Mouse (Mus musculus): ENCODE results near the gene Blzf1. TPM values are rescaled to one million over a fixed set of nuclear protein-coding genes. Genes with fewer than 3 reads are reported as not detected.

The Blzf1 gene
- 10 to 100 TPM; 24.5 to 31.2 TPM for total RNA-seq (2021)
- long read RNA-seq, experiment 1, transcript Blzf1-203 (7 exons, 2,430 nt), result major isoform, 12 of 17 reads
- long read RNA-seq, experiment 1, partial matches to known transcripts, result 1 of 17 reads
- long read RNA-seq, experiment 1, other reads (novel, unspliced or antisense), result 4 of 17 reads
- long read RNA-seq, experiment 2, transcript Blzf1-203 (7 exons, 2,430 nt), result major isoform, 17 of 24 reads
- long read RNA-seq, experiment 2, partial matches to known transcripts, result 4 of 24 reads
- long read RNA-seq, experiment 2, other reads (novel, unspliced or antisense), result 2 of 24 reads

DNA sequence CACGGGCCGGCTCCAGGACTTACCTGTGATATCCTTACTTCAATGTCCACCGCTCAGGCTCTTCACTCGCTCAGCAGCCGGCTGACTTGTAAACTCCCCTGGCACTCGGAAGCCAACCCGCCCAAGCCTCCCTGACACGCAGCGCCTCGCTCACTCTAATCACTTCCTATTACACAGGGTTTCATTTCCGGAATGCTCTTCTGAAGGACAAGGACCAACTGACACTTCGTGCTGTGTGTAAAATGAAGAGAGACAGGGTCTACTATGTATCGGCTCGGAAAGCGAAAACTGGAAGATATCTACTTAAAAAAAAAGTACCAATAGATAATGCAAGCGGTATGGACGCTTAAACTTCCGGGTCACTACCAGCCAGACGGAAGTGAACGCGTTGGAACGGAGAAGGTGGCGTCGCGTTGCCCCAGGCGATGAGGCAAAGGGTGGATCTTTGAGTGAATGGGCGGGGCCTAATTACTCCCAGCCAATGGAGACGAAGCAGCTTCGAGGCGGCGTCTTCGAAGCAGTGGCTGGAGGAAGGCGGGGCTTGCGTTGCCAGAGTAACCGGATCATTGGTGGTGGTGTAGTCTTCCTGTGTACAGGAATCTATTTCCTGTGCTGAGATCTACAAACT, at the start of gene Blzf1:
Gene Blzf1, minus strand, starts transcription at position 366 of the 628 bp plus-strand sequence.
- peak; percentile 89 to 98 for DNase-seq (ENCODE audit: low spot score in 2 of 2)

DNA sequence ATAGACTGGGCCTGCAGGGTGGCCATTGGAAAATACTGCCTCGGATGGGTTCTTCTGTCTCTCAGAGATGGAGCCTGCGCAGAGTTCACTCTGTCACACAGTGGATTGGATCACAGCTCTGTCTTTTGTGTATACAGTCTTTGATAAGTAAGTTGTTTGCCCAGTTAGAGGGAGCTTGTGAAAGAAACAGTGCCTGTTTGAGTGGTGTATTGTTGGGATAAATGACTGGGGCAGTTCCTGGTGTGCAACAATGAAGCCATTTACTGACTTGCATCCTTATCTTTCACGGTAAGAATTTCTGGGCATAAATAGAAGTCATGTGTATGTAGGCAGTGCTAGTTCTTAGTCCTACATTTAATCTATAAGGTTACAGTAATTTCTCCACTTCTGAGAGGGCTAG, 46.2 kb upstream of the Blzf1 start:
- no peak for DNase-seq (ENCODE audit: low spot score in 2 of 2)

DNA sequence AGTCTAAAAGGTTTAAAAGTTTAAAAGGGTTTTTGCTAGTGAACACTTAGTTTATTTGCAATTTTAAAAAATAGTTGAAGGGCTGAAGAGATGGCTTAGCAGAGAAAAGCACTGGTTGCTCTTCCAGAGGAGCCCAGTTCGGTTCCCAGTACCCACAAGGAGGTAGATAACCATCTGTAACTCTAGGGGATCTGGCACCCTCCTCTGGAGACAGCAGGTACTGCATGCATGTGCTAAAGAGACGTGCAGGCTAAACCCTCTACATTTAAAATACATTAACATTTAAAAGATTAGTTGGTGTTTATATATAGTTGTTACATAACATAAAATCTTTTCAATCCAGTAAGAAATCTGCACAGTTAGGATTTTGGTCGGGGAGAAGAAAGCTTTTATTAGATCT, 34.9 kb upstream of the Blzf1 start:
- no peak for DNase-seq (ENCODE audit: low spot score in 2 of 2)

DNA sequence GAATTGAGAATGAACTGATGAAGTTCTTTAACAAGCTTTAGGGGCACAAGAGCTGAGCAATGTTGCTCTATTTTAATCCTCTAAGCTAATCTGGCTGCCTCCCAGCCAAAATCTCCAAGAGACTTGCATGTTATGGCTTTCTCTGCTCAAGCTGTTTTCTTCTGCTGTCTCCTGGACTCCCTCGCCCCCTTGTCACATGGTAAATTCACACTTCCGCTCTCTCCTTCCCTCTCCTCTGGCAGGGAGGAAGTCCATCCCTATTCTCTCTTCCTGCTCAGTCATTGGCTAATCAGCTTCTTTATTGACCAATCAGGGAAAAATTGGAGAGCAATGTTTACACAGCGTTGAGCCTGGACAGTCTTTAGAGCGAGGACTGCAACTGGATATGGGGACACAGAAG, 28.6 kb upstream of the Blzf1 start:
- DNase-seq (ENCODE audit: low spot score in 2 of 2), result no peak

DNA sequence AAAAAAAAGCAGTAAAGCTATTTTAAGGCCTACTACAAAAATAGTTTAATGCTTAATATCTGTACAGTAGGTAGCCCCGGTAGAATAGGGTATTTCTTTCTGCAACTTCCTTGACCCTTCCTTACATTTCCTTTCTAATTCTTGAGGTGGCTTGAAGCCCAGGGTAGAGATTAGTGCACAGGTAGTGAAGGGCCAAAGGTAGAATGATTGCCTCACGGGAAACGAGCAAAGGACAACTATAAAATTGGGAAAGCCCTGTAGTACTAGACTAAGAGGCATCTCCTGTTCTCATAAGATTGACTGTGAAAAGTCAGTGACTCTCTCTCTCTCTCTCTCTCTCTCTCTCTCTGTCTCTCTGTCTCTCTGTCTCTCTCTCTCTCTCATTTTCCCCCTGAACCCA, 28.1 kb upstream of the Blzf1 start:
- no peak for DNase-seq (ENCODE audit: low spot score in 2 of 2)

DNA sequence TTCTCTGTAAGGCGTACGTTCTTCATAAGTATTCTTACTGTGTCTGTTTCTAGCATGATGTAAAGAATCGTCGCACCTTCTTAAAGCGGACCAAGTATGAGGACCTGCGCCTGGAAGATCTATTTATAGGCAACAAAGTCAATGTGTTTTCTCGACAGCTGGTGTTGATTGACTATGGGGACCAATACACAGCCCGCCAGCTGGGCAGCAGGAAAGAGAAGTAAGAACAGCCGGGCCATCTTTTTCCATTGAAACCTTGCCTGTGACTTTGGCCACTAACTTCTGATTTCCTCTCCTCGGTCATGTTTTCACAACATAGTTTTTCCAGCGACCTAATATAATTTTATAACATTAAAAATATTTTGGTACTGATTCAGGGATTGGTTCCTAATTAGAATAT, 25.3 kb upstream of the Blzf1 start:
- DNase-seq (ENCODE audit: low spot score in 2 of 2), result no peak

DNA sequence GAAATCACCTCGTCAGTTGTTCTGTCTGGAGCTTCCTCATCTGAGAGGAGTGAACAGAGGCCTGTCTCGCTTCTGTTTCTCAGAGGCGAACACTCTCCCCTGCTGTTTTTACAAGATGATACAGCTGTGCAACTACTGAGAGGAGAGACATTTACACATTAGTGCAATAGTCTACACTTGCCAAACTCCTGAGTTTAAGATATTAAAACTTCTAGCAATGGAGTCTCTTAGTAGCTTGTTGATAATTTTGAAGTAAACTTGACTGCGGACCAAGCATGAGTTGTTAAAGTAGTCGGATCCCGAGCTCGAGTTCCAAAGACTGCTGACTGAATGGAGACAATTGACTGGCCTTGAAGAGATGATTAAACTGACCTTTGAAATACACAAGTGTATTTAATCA, 20.5 kb upstream of the Blzf1 start:
- DNase-seq (ENCODE audit: low spot score in 2 of 2), result no peak

DNA sequence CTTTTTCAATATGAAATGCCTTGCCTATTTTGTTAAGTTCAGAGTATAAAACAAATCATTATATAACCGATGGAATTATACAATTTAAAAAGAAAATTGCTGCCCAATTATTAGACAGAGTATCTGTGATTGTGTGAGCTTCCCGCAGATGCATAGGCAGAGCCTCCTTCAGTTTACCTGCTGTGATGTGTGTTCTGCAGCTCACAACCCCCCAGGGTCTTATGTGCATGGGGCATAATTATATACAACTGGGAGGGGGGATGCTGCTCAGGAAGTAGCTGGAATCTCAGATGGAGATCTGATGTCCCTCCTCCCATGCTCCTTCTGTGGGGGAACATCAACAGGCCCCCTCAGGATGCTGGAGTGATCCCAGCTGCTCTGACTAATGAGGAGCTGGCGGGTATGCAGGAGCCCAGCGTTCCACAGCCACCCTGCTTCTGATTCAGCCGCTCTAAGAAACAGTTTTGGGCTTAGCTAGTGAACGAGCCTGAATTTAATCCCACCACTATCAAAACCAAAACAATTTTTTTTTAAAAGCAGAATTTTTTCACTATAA, 19.4 kb upstream of the Blzf1 start:
- DNase-seq (ENCODE audit: low spot score in 2 of 2), result no peak

DNA sequence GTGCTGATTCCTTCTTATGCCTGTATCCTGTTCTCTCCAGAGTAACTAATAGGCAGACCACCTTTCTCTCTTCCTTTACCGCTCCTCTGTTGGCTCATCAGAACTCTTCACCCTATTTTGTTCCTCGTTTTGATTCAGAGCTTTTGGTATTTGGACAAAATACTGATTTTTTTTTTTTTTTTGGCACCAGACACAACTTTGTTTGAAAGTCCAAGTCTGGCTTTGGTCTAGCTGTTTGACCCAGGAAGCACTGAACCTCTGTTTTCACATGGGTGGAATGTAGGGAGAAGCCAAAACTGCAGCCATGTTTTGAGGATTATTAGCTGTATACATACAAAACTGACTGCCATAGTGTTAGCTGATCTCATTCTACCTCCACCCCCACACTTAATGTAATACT, 17.6 kb upstream of the Blzf1 start:
- no peak for DNase-seq (ENCODE audit: low spot score in 2 of 2)

DNA sequence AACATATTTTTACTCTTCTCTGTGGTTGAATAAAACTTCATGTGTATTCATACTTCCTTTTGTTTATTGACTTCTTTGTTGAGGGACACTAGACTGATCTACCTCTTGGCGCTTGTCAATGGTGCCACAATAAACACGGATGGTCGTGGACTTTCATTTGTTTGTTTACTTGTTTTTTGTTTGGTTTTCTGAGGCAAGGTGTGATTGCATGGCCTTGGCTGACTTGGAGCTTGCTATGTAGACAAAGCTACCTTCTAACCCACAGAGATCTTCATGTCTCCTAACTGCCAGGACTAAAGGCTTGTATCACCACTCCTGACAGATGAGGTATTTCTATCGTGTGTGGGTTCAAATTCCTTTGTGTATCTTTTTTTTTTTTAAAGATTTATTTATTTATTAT, 16.9 kb upstream of the Blzf1 start:
- no peak for DNase-seq (ENCODE audit: low spot score in 2 of 2)

DNA sequence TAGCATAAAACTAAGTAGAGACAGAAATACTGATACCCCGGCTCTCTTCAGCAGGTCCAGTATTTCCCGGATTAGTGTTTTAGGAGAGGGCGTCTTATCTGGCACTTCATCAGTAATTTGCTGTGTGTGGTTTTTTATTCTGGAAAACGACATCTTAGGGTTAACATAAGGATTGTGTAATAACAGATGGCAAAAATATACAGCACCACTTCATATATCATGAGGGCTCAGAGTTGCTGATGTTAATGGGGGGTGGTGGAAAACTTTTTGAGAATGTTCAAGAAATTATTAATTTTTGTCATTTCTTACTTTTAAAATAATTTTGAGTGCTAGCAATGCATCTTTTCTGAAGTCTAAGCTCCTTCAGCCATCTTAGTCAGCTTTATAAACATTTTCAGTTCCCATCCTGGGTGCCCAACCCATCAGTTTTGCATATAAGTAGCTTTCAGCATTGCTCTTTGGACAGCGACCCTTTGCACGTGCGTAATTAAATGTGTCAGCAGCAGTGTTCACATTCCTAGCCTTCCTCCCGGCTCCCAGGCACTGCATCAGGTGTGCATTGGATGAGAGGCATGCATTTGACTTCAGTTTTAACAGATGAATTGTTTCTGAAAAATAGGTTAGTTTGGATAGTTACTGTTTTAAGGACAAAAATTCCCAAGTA, 15.8 kb upstream of the Blzf1 start:
- no peak for DNase-seq (ENCODE audit: low spot score in 2 of 2)

DNA sequence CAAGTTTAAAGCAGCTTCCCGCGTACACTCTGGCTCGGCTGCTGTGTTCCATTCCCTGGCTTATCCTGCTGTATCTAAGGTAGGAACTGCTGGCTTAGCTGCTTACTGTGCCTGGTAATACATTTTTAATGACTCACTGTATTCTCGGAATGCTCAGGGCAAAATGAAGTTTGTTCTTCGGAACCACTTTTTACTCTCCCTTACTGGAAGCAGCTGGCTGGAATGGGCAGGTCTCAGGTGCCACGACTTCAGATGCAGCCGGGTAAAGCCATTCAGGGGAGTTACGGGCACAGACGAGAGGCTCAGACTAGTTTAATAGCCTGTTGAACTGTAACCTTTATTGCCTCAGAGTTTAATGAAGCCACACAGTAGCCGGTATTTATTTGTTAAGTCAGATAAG, 14.1 kb upstream of the Blzf1 start:
- no peak for DNase-seq (ENCODE audit: low spot score in 2 of 2)

DNA sequence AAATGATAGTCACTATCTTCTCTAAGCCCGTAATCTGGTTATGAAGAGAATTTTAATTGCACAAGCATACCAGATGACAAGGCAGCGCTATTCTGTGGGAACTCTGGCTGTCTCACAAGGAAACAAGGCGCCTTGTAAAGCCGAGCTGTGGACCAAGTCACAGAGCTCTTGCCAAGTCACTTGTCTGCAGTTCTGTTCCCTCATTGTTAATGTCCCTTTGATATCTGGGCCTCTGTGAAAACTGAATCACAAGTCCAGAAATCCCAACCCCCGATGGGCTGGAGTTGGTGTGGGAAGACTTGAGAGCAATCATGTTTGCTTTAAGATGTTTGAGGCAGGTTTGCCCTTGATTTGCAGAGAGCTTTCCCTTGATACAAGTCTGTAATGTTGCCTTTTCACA, 13.4 kb upstream of the Blzf1 start:
- no peak for DNase-seq (ENCODE audit: low spot score in 2 of 2)

DNA sequence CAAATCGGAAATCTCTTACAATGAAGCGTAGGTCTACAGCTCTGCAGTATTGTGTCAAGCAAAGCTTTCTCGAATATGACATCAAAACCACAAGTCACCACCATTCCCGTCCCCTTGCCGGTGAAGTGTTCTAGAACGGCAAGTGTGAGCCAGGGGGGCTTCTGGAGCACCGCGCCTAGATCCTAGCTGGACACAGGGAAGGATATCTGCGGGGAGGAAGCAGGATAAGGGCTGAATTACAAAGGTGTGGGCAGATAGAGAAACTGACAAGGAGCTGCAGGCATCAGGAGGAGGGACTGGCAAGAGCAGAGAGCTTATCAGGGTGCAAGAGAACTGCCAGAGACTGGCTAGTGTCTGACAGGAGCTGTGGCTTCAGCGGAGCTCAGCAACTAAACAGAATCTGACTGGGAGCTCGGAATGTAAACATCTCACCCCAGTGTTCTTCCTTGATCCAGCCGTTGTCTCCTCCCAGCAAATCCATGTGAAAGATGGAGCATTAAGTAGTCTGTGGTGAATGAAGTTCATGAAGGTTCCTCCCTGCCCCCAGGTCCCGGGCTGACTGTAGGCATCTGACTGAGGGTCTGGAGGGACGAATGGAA, 12.4 kb upstream of the Blzf1 start:
- no peak for DNase-seq (ENCODE audit: low spot score in 2 of 2)

DNA sequence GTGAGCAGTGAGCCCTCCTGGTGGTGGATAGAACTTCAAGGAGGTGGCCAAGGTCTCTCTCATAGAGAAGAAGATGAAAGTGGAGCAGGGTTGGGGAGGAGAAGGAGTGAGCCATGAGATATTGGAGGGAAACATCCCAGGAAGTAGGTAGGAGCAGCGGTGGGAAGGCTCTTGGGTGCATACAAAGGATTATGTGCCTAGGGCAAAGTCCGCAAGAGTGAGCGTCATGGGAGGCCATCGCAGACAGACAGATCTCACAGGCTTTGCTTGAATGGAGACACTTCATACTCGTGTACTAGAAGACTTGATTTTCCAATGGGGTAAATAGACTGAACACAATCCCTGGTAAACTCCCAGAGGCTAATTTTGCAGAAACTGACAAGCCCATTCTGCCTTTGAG, 11.2 kb upstream of the Blzf1 start:
- no peak for DNase-seq (ENCODE audit: low spot score in 2 of 2)

DNA sequence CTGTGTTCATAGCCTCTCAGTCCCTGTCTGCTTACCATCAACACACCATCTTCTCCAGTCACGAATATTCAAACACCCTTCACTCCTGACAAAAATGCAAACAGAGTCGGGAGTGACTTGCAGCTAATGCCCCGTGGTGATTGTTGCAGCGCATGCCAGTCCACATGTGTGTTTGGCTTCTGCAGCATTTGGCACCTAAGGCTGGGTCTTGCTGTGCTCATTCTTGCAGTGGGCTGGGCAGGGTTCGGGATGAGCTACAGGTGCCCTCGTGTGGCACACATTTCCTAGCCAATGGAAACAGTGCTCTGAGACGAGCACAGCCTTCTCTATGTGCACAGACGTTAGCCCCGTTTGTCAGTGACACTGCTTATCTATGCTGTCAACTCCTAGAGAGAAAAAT, 10.0 kb upstream of the Blzf1 start:
- no peak for DNase-seq (ENCODE audit: low spot score in 2 of 2)

DNA sequence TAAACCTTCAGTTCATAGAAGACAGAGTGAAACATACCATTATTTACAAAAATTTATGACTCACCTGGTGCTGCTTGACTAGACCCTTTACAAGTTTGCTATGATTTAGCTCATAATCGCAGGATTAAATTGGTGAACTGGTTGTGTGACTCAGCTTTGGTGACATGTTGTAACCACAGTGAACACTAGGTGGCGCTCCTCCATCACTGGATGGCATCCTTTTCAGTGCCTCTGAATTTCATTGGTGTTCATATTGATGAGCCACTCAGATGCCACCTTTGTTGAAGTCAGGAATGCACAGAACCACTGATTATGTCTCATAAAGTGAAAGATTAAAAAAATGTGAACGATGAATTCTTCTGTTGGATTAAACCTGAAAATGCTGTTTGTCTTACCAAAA, 9.4 kb upstream of the Blzf1 start:
- DNase-seq (ENCODE audit: low spot score in 2 of 2), result peak; percentile 36 to 68

DNA sequence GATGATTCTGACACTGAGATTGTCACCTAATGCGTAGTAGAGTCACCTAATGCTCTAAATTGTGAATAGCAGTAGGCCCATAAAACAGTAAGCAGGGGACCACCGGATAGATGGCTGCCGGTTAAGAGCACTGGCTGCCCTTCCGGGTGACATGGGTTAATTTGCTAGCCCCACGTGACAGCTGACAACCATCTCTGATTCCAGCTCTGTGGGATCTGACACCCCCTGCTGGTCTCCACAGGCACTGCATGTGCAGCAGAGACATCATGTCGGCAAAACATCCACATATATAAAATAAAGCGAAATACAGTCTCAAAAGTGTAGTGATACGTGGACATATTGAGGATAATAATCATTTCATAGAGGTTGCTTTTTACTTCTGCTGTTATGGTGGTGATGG, 8.0 kb upstream of the Blzf1 start:
- peak in 1 of 2 experiments; percentile 24 for DNase-seq (ENCODE audit: low spot score in 2 of 2)

DNA sequence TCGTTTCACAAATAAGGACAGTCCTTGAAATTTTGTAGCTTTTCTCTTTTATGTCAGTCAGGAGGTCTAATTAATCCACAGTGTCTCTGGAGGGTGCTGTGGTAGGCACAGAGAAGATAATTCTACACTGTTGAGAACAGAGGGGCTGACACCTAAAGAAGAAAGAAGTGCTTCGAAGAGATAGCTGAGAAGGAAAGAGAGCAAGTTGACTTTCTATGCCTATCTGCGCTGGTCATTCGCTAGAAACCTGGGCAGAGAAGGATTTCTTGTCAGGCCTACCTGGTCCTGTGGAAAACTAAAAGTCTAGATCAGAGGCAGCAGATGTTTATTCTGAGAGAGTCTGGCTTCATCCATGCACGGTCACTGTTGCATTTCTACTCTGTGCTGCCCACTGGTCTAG, 6.8 kb upstream of the Blzf1 start:
- DNase-seq (ENCODE audit: low spot score in 2 of 2), result no peak

DNA sequence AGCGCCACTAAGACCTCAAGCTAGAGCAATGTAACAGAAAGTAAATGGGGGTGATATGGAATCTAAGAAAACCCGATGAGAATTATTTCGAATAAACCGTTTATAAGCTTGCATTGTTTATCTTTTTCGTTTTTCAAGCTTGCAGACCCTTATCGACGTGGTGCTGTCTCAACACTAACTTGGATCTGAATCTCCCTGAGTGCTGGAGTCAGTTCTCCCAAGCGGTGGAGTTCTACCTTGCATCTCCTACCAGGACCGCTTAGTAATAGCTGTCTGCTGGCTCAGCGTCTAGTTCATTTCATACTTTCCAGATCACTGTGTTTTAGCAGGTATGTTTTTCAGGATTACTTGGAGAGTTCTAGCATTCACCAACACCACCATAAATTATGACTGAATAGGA, 633 bp upstream of the Blzf1 start:
- no peak for DNase-seq (ENCODE audit: low spot score in 2 of 2)

DNA sequence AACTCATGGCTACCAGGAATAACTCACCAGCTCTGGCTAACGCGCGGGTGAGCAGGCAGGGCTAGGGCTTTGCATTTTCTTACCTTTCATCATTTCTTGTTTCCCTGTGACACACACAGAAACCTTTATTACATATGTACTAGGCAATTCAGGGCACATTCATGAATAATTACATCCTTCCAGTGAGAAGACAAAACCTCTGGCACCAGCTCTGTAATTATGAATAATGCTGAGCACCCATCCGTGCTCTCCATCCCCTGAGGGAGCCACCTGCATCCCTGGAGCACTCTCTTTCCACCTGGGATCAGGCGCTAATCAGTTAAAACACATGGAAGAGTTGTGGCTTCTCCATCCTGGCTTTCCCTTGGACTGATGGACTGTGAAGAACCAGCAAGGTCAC, 3.5 kb downstream of the Blzf1 start, which contains the start of gene Nme7:
Gene Nme7, plus strand, starts transcription at position 301 of the 400 bp plus-strand sequence.
- DNase-seq (ENCODE audit: low spot score in 2 of 2), result no peak

DNA sequence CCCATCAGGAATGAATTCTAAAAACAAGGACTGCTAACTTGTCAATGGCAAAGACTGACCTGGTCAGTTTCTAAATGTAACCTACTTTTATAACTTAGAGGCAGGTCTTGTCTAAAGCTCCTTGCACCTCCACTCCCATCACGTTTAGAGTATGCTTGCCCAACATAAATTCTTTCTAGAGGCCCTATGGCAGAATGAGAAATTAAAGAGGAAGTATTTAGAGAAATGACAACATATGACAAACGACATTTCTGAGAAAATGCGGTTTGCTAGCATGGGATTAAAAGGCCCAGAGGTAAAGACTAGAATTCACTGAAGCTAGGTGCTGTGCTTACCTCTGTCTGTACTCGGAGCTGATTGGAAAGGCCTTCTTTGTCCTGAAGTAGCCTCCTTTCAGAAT, 5.3 kb downstream of the Blzf1 start:
- no peak for DNase-seq (ENCODE audit: low spot score in 2 of 2)

Data from gastrocnemius, postnatal 4 days (tissue).